In genomic region chr6:94401617-94402481, GRCm38 (mm10) we compare ENCODE assay signal across 11 mouse cellular contexts.
DNase-seq lines count a peak whose midpoint lies in the region; ATAC-seq and TF ChIP-seq lines count a peak whose summit lies in the region.
"Had no signal": no experiment of that assay in that cellular context is flagged by ENCODE, and none has a peak within 500 bp of the region (broad histone marks: within the 10 kb centered on the region; RNA-seq: fewer than 3 reads in every experiment).

No protein-coding gene starts in this region.

- no peak overlapping the region for H3K4me2 ChIP-seq in intestine, embryonic 15.5 days (replicated peaks)
- H3K4me2 ChIP-seq in intestine, postnatal 0 days (replicated peaks; ENCODE audit: low read depth): no peak overlapping the region
- H3K4me2 ChIP-seq in midbrain, embryonic 14.5 days (ENCODE audit: low read length): peak overlapping the region; percentile 47

- H3K27me3 ChIP-seq in intestine, embryonic 15.5 days (replicated peaks): no peaks in the 10 kb centered on the region
- H3K27me3 ChIP-seq in intestine, postnatal 0 days (replicated peaks; ENCODE audit: control insufficient read depth, insufficient read depth, low read length): no peaks in the 10 kb centered on the region
- no peaks in the 10 kb centered on the region for H3K27me3 ChIP-seq in midbrain, embryonic 14.5 days (ENCODE audit: control insufficient read depth, insufficient read depth, low read length)
- H3K27me3 ChIP-seq: CH12.LX had no signal

- H3K9ac ChIP-seq in intestine, embryonic 15.5 days: no peak overlapping the region
- no peak overlapping the region for H3K9ac ChIP-seq in intestine, postnatal 0 days (ENCODE audit: low read depth, low read length)
- H3K9ac ChIP-seq in midbrain, embryonic 14.5 days (replicated peaks; ENCODE audit: low read length): no peak overlapping the region

- TF ChIP-seq CTCF in intestine, postnatal 0 days (IDR thresholded peaks at IDR 0.05; ENCODE audit: low read depth): no peak

- H3K9me3 ChIP-seq in intestine, embryonic 15.5 days: no peaks in the 10 kb centered on the region
- no peaks in the 10 kb centered on the region for H3K9me3 ChIP-seq in intestine, postnatal 0 days (ENCODE audit: control insufficient read depth)
- H3K9me3 ChIP-seq in midbrain, embryonic 14.5 days (ENCODE audit: control insufficient read depth, low read length): no peaks in the 10 kb centered on the region

- H3K4me1 ChIP-seq in intestine, embryonic 15.5 days (replicated peaks): peaks cover 17% of the 10 kb centered on the region
- peaks cover 2% of the 10 kb centered on the region; the same call in 1 of the 2 replicates for H3K4me1 ChIP-seq in intestine, postnatal 0 days (replicated peaks; ENCODE audit: control insufficient read depth, insufficient read depth, low read length)
- H3K4me1 ChIP-seq in midbrain, embryonic 14.5 days (ENCODE audit: control insufficient read depth, insufficient read depth, low read length): peaks cover 11% of the 10 kb centered on the region

- H3K4me3 ChIP-seq in intestine, embryonic 15.5 days (replicated peaks): no peak overlapping the region
- H3K4me3 ChIP-seq in intestine, postnatal 0 days (ENCODE audit: low read depth, low read length): no peak overlapping the region
- no peak overlapping the region for H3K4me3 ChIP-seq in midbrain, embryonic 14.5 days (replicated peaks; ENCODE audit: low read depth, low read length)

- 50% methylated on average over 9 of the region's 9 CpGs for WGBS in intestine, embryonic 15.5 days
- WGBS in intestine, postnatal 0 days: 50% methylated on average over 9 of the region's 9 CpGs
- 38% methylated on average over 9 of the region's 9 CpGs for WGBS in midbrain, embryonic 14.5 days

- intact Hi-C loops in left cerebral cortex, postnatal 25 days (cut with DNase I): loop anchor here (2.0 to 5.0 kb wide), 2 partner anchors 120 to 321 kb away; partner anchors contain the start of gene Magi1

- DNase-seq in brain, adult 2 months (ENCODE audit: low read depth, low spot score): peak; percentile 73
- DNase-seq in fibroblast of lung, adult 2 months (ENCODE audit: low read depth): peak; percentile 39
- DNase-seq in midbrain, embryonic 14.5 days: peak; percentile 12
- DNase-seq in thymus, postnatal 25 days: no peak
- no peak for DNase-seq in left cerebral cortex, adult 9 months (ENCODE audit: low spot score in 2 of 2)
- no peak for DNase-seq in left cerebral cortex, postnatal 25 days (ENCODE audit: low spot score in 2 of 2)
- DNase-seq: heart, postnatal 10 days; lung, adult 18-20 months had no signal

- H3K36me3 ChIP-seq in intestine, embryonic 15.5 days: no peaks in the 10 kb centered on the region
- H3K36me3 ChIP-seq in intestine, postnatal 0 days (ENCODE audit: control insufficient read depth, insufficient read depth): no peaks in the 10 kb centered on the region
- H3K36me3 ChIP-seq in midbrain, embryonic 14.5 days (ENCODE audit: control insufficient read depth, insufficient read depth, low read length): no peaks in the 10 kb centered on the region

- H3K27ac ChIP-seq in intestine, embryonic 15.5 days: no peak overlapping the region
- no peak overlapping the region for H3K27ac ChIP-seq in intestine, postnatal 0 days (ENCODE audit: low read depth, low read length)
- H3K27ac ChIP-seq in midbrain, embryonic 14.5 days (replicated peaks; ENCODE audit: low read depth, low read length): no peak overlapping the region

- ATAC-seq in intestine, embryonic 15.5 days: 0 out of 2 replicates have a peak, but pooled peaks have one; percentile 23
- ATAC-seq in intestine, postnatal 0 days: no peak
- no peak for ATAC-seq in midbrain, embryonic 14.5 days (ENCODE audit: low FRiP score, low TSS enrichment)

Comparison
In these comparisons a context has a peak if more than half of its experiments do, and no peak if none do; other contexts are left out.
1. DNase-seq: peak in brain, adult 2 months (single experiment), fibroblast of lung, adult 2 months (single experiment) and midbrain, embryonic 14.5 days (single experiment); none in thymus, postnatal 25 days (single experiment), left cerebral cortex, adult 9 months (0 of 2) and left cerebral cortex, postnatal 25 days (0 of 2).